Mouse (Mus musculus) forebrain, embryonic 10.5 days (tissue): ENCODE measurements around the gene Bcl2a1d. TPM values are rescaled to one million over a fixed set of nuclear protein-coding genes. Genes with fewer than 3 reads are reported as not detected.

ENCODE experiments used
- polyA plus RNA-seq: library from polyadenylated mRNA; unstranded; fragments of >200 nt; fragmentation: Nextera tagmentation; extraction: Ambion mirVana; gene quantifications from 2 replicates; pipeline ENCODE4 v1.2.1, GENCODE M21; 2016

Bcl2a1d gene
- polyA plus RNA-seq, 1 experiment from 2014 or later, result not detected

Other genes with a start within 250 kb of the Bcl2a1d start
- gene Syncrip, start 249.3 kb downstream of the Bcl2a1d start, polyA plus RNA-seq, result 139 and 142 TPM in 2 replicates
- 5.7 and 5.8 TPM in 2 replicates for gene Zfp949, start 183.9 kb downstream of the Bcl2a1d start, polyA plus RNA-seq
- not detected in 2 replicates for gene Trim43a, start 151.0 kb downstream of the Bcl2a1d start, polyA plus RNA-seq
- 24.3 and 25.0 TPM in 2 replicates for gene Mthfsl, start 11.6 kb downstream of the Bcl2a1d start, polyA plus RNA-seq
- gene Trim43c, start 107.2 kb upstream of the Bcl2a1d start, polyA plus RNA-seq, result 0.07 and 0.09 TPM in 2 replicates
- not detected in 2 replicates for gene Bcl2a1a, start 225.0 kb upstream of the Bcl2a1d start, polyA plus RNA-seq